Mouse (Mus musculus): Measurements from ENCODE around the gene Man1a.

DNA sequence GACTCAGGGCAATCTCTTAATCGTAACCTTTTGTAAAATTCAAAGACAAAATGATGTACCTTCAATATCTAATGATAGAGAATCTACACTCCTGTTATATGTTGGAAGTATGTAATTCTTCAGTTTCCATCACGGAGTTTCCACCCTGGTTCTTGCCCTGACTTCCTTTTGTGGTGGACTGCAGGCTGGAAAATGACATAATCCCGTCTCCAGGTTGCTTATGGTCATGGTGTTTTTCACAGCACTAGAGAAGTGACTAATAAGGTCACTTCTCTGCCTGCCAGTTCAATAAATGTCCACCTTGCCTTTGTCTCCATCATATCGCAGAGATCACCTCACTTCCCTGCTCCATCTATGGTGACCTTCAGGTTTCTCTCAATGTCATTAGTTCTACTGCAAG, 22.2 kb downstream of the Man1a start:
- TF ChIP-seq EP300 (IDR thresholded peaks at IDR 0.05; ENCODE audit: low read depth) (no peak), CTCF (IDR thresholded peaks at IDR 0.05; ENCODE audit: low read depth) (no peak)
